Mouse (Mus musculus) kidney, adult 9 months (tissue): ENCODE results near the gene B3gnt8.

Experiments used
- DNase-seq: peaks from one replicate; pipeline ENCODE4 v3.0.0; 2022

Gene B3gnt8

GRCm38 (mm10) chr7:25619722-25619991, 6.8 kb upstream of the B3gnt8 start:
- DNase-seq, result peak; percentile 51

- no peak for DNase-seq
Observed at GRCm38 (mm10) chr7:25620101-25620500, 6.4 kb upstream of the B3gnt8 start.

GRCm38 (mm10) chr7:25620751-25621150, 5.7 kb upstream of the B3gnt8 start:
- no peak for DNase-seq

GRCm38 (mm10) chr7:25623857-25624370, 2.5 kb upstream of the B3gnt8 start:
- DNase-seq, result no peak

- DNase-seq, result no peak
Observed at GRCm38 (mm10) chr7:25624851-25625250, 1.6 kb upstream of the B3gnt8 start.

GRCm38 (mm10) chr7:25625594-25626250, 732 bp upstream of the B3gnt8 start:
- DNase-seq, result peak; percentile 58

GRCm38 (mm10) chr7:25627431-25628322, 1.2 kb downstream of the B3gnt8 start:
- DNase-seq, result peak; percentile 56

GRCm38 (mm10) chr7:25628323-25628620, 1.8 kb downstream of the B3gnt8 start:
- DNase-seq, result no peak

- no peak for DNase-seq
Observed at GRCm38 (mm10) chr7:25632679-25633078, 6.2 kb downstream of the B3gnt8 start.

GRCm38 (mm10) chr7:25636373-25636772, 9.9 kb downstream of the B3gnt8 start:
- DNase-seq, result no peak

GRCm38 (mm10) chr7:25637099-25637498, 10.6 kb downstream of the B3gnt8 start:
- no peak for DNase-seq

- DNase-seq, result no peak
Observed at GRCm38 (mm10) chr7:25639754-25640153, 13.3 kb downstream of the B3gnt8 start.

GRCm38 (mm10) chr7:25644136-25644535, 17.7 kb downstream of the B3gnt8 start:
- no peak for DNase-seq

- no peak for DNase-seq
Observed at GRCm38 (mm10) chr7:25644631-25645030, 18.2 kb downstream of the B3gnt8 start.

GRCm38 (mm10) chr7:25645074-25645473, 18.6 kb downstream of the B3gnt8 start:
- peak; percentile 43 for DNase-seq

- DNase-seq, result no peak
Observed at GRCm38 (mm10) chr7:25647574-25648123, 21.2 kb downstream of the B3gnt8 start.

GRCm38 (mm10) chr7:25649839-25650238, 23.4 kb downstream of the B3gnt8 start:
- no peak for DNase-seq

GRCm38 (mm10) chr7:25651281-25651680, 24.8 kb downstream of the B3gnt8 start:
- no peak for DNase-seq

GRCm38 (mm10) chr7:25652244-25652759, 25.8 kb downstream of the B3gnt8 start:
- no peak for DNase-seq

GRCm38 (mm10) chr7:25655601-25656428, 29.4 kb downstream of the B3gnt8 start:
- DNase-seq, result peak; percentile 84

GRCm38 (mm10) chr7:25657785-25658184, 31.3 kb downstream of the B3gnt8 start:
- DNase-seq, result peak; percentile 45

GRCm38 (mm10) chr7:25658657-25659472, 32.4 kb downstream of the B3gnt8 start, which contains the start of the genes Bckdha and Exosc5:
Gene Bckdha, minus strand, starts transcription at chr7:25658981.
Gene Exosc5, plus strand, starts transcription at chr7:25659164.
- DNase-seq, result peak; percentile 100
